Mouse (Mus musculus): ENCODE measurements around the gene Olfr18. TPM values are rescaled to one million over a fixed set of nuclear protein-coding genes. Genes with fewer than 3 reads are reported as not detected.
"Not testable (repeated sequence)": the region's sequence is repeated elsewhere in the genome, so short reads cannot be mapped to it uniquely, and the experiment has no call there.

The Olfr18 gene
- total RNA-seq (2015; ENCODE audit: low replicate concordance): not detected in 2 replicates
- not detected in 2 replicates for total RNA-seq (2017; ENCODE audit: low replicate concordance)

GRCm38 (mm10) chr9:20335994-20336393 lies at the start of gene Olfr18:
Olfr18 (minus strand) TSS chr9:20336094.
- ATAC-seq (replicated peaks; ENCODE audit: low FRiP score, poor library complexity, severe bottlenecking): no peak

GRCm38 (mm10) chr9:20385343-20385703 lies 49.4 kb upstream of the Olfr18 start:
- ATAC-seq (replicated peaks; ENCODE audit: low FRiP score, poor library complexity, severe bottlenecking): peak; percentile 67

GRCm38 (mm10) chr9:20384532-20385342 lies 48.8 kb upstream of the Olfr18 start, which contains the start of gene Zfp560:
Zfp560 (minus strand) TSS chr9:20385177.
- ATAC-seq (replicated peaks; ENCODE audit: low FRiP score, poor library complexity, severe bottlenecking): peak; percentile 100

GRCm38 (mm10) chr9:20383659-20384058 lies 47.8 kb upstream of the Olfr18 start:
- ATAC-seq (replicated peaks; ENCODE audit: low FRiP score, poor library complexity, severe bottlenecking): no peak

- no peak for ATAC-seq (replicated peaks; ENCODE audit: low FRiP score, poor library complexity, severe bottlenecking)
Measured at GRCm38 (mm10) chr9:20374712-20375111, 38.8 kb upstream of the Olfr18 start.

GRCm38 (mm10) chr9:20367311-20367710 lies 31.4 kb upstream of the Olfr18 start:
- no peak for ATAC-seq (replicated peaks; ENCODE audit: low FRiP score, poor library complexity, severe bottlenecking)

- no peak for ATAC-seq (replicated peaks; ENCODE audit: low FRiP score, poor library complexity, severe bottlenecking)
Measured at GRCm38 (mm10) chr9:20348501-20348900, 12.6 kb upstream of the Olfr18 start.

GRCm38 (mm10) chr9:20298232-20298631 lies 37.7 kb downstream of the Olfr18 start, which contains the start of gene Olfr873:
Olfr873 (plus strand) TSS chr9:20298532.
- ATAC-seq (replicated peaks; ENCODE audit: low FRiP score, poor library complexity, severe bottlenecking): no peak

GRCm38 (mm10) chr9:20295562-20295961 lies 40.3 kb downstream of the Olfr18 start:
- not testable (repeated sequence) for ATAC-seq (replicated peaks; ENCODE audit: low FRiP score, poor library complexity, severe bottlenecking)

GRCm38 (mm10) chr9:20282051-20282450 lies 53.8 kb downstream of the Olfr18 start, which contains the start of gene Olfr39:
Olfr39 (plus strand) TSS chr9:20282351.
- no peak for ATAC-seq (replicated peaks; ENCODE audit: low FRiP score, poor library complexity, severe bottlenecking)

Other genes starting within 250 kb of the Olfr18 start
- gene Olfr868, start 237.5 kb downstream of the Olfr18 start, total RNA-seq (2015; ENCODE audit: low replicate concordance): not detected in 2 replicates
- not detected in 2 replicates for gene Olfr868, start 237.5 kb downstream of the Olfr18 start, total RNA-seq (2017; ENCODE audit: low replicate concordance)
- not detected in 2 replicates for gene Olfr869, start 207.1 kb downstream of the Olfr18 start, total RNA-seq (2015; ENCODE audit: low replicate concordance)
- not detected in 2 replicates for gene Olfr869, start 207.1 kb downstream of the Olfr18 start, total RNA-seq (2017; ENCODE audit: low replicate concordance)
- not detected in 2 replicates for gene Olfr870, start 162.0 kb downstream of the Olfr18 start, total RNA-seq (2015; ENCODE audit: low replicate concordance)
- 0.34 TPM in 1 of 2 replicates, not detected in the other for gene Olfr870, start 162.0 kb downstream of the Olfr18 start, total RNA-seq (2017; ENCODE audit: low replicate concordance)
- not detected in 2 replicates for gene Olfr871, start 123.9 kb downstream of the Olfr18 start, total RNA-seq (2015; ENCODE audit: low replicate concordance)
- not detected in 2 replicates for gene Olfr871, start 123.9 kb downstream of the Olfr18 start, total RNA-seq (2017; ENCODE audit: low replicate concordance)
- gene Olfr872, start 99.0 kb downstream of the Olfr18 start, total RNA-seq (2015; ENCODE audit: low replicate concordance): not detected in 2 replicates
- gene Olfr872, start 99.0 kb downstream of the Olfr18 start, total RNA-seq (2017; ENCODE audit: low replicate concordance): not detected in 2 replicates
- gene Olfr39, start 53.7 kb downstream of the Olfr18 start, total RNA-seq (2015; ENCODE audit: low replicate concordance): not detected in 2 replicates
- not detected in 2 replicates for gene Olfr39, start 53.7 kb downstream of the Olfr18 start, total RNA-seq (2017; ENCODE audit: low replicate concordance)
- not detected in 2 replicates for gene Olfr873, start 37.6 kb downstream of the Olfr18 start, total RNA-seq (2015; ENCODE audit: low replicate concordance)
- gene Olfr873, start 37.6 kb downstream of the Olfr18 start, total RNA-seq (2017; ENCODE audit: low replicate concordance): 0.14 TPM in 1 of 2 replicates, not detected in the other
- 0.77 and 2.5 TPM in 2 replicates for gene Zfp560, start 49.1 kb upstream of the Olfr18 start, total RNA-seq (2015; ENCODE audit: low replicate concordance)
- gene Zfp560, start 49.1 kb upstream of the Olfr18 start, total RNA-seq (2017; ENCODE audit: low replicate concordance): 0.34 and 1.3 TPM in 2 replicates
- 5.0 TPM in 2 replicates for gene Zfp26, start 124.1 kb upstream of the Olfr18 start, total RNA-seq (2015; ENCODE audit: low replicate concordance)
- gene Zfp26, start 124.1 kb upstream of the Olfr18 start, total RNA-seq (2017; ENCODE audit: low replicate concordance): 3.1 and 17.9 TPM in 2 replicates
- gene Zfp426, start 156.7 kb upstream of the Olfr18 start, total RNA-seq (2015; ENCODE audit: low replicate concordance): 8.6 and 12.5 TPM in 2 replicates
- 15.6 and 17.6 TPM in 2 replicates for gene Zfp426, start 156.7 kb upstream of the Olfr18 start, total RNA-seq (2017; ENCODE audit: low replicate concordance)
- gene Zfp266, start 185.3 kb upstream of the Olfr18 start, total RNA-seq (2015; ENCODE audit: low replicate concordance): 10.2 and 10.4 TPM in 2 replicates
- gene Zfp266, start 185.3 kb upstream of the Olfr18 start, total RNA-seq (2017; ENCODE audit: low replicate concordance): 6.8 and 8.9 TPM in 2 replicates
- gene Zfp846, start 245.2 kb upstream of the Olfr18 start, total RNA-seq (2015; ENCODE audit: low replicate concordance): 1.7 and 4.2 TPM in 2 replicates
- gene Zfp846, start 245.2 kb upstream of the Olfr18 start, total RNA-seq (2017; ENCODE audit: low replicate concordance): 0.09 and 0.70 TPM in 2 replicates